Mouse (Mus musculus) small intestine, adult 2 months (tissue): ENCODE data around the gene Cdhr4. TPM values are rescaled to one million over a fixed set of nuclear protein-coding genes. Genes with fewer than 3 reads are reported as not detected.
A peak's percentile ranks its signal among the peaks of the same experiment; 100 is the strongest.

ENCODE experiments used
- H3K27ac ChIP-seq: fragments of 200-500 bp; 2 replicates; pipeline ENCODE4 v1.5.1; 2012; ENCODE audit warnings: low read depth, low read length, control low read depth, inconsistent platforms; ENCODE audit not compliant: insufficient read depth
- H3K27me3 ChIP-seq: fragments of 200-500 bp; 2 replicates; pipeline ENCODE4 v1.6.1; 2012; ENCODE audit warnings: mild to moderate bottlenecking, moderate library complexity, low read length, inconsistent platforms; ENCODE audit not compliant: control insufficient read depth, insufficient read depth
- H3K36me3 ChIP-seq: fragments of 200-500 bp; 2 replicates; pipeline ENCODE4 v1.6.1; 2012; ENCODE audit warnings: mild to moderate bottlenecking, low read length, control low read depth, inconsistent platforms; ENCODE audit not compliant: control insufficient read depth, insufficient read depth
- H3K4me1 ChIP-seq: fragments of 200-500 bp; 2 replicates; pipeline ENCODE4 v1.6.1; 2012; ENCODE audit warnings: low read length, inconsistent platforms, mixed read lengths; ENCODE audit not compliant: control insufficient read depth, insufficient read depth, insufficient read length
- H3K4me3 ChIP-seq: fragments of 200-500 bp; 2 replicates; pipeline ENCODE4 v1.5.1; 2012; ENCODE audit warnings: low read depth, mild to moderate bottlenecking, control low read depth, inconsistent platforms, low read length, moderate library complexity
- CTCF ChIP-seq: fragments of 200-500 bp; IDR thresholded peaks from 2 replicates; pipeline ENCODE4 v1.5.1; 2012; ENCODE audit warnings: low read depth, mild to moderate bottlenecking, control low read depth, inconsistent platforms, low read length, moderate library complexity, mixed read lengths; ENCODE audit not compliant: insufficient replicate concordance, insufficient read length; ENCODE audit errors: extremely low read depth
- POLR2A ChIP-seq: fragments of 200-500 bp; IDR thresholded peaks from 2 replicates; pipeline ENCODE4 v1.6.1; 2012; ENCODE audit warnings: low read depth, mild to moderate bottlenecking, control low read depth, inconsistent platforms, low read length, moderate library complexity
- WGBS: fragments of 180-500 bp; shearing (Covaris S2); methylation state at CpG from one replicate; pipeline ENCODE4 v1.1.7; 2018; 5-methylcytosine and 5-hydroxymethylcytosine counted together
- polyA plus RNA-seq: library from polyadenylated mRNA; depleted of rRNA; stranded (reverse); fragments of >200 nt; gene quantifications from 2 replicates; pipeline ENCODE4 v1.2.3, GENCODE M21; 2012

Gene Cdhr4
- polyA plus RNA-seq, 1 experiment, result 2.3 TPM

- H3K27me3 ChIP-seq, result no peaks in the 10 kb centered on the region
- peaks cover 29% of the 10 kb centered on the region for H3K36me3 ChIP-seq
- peak overlapping the region; percentile 66 for H3K4me3 ChIP-seq
- peaks cover 18% of the 10 kb centered on the region for H3K4me1 ChIP-seq
- H3K27ac ChIP-seq, result no peak overlapping the region
- 75% methylated on average over 9 of the region's 9 CpGs for WGBS
- no peak for TF ChIP-seq POLR2A
- TF ChIP-seq CTCF, result no peak
Observed at GRCm38 (mm10) chr9:107984754-107985055, 7.6 kb upstream of the Cdhr4 start.

- H3K4me1 ChIP-seq, result peaks cover 18% of the 10 kb centered on the region
- 3% methylated on average over 58 of the region's 58 CpGs for WGBS
Observed at GRCm38 (mm10) chr9:107985131-107986119, 6.9 kb upstream of the Cdhr4 start, which contains the start of gene Inka1. Inka1 (minus strand) TSS chr9:107985879.

GRCm38 (mm10) chr9:107986376-107986775 lies 5.9 kb upstream of the Cdhr4 start:
- TF ChIP-seq POLR2A, result no peak
- TF ChIP-seq CTCF, result peak; percentile 87
- H3K4me3 ChIP-seq, result peak overlapping the region; percentile 66
- H3K27me3 ChIP-seq, result no peaks in the 10 kb centered on the region
- peaks cover 16% of the 10 kb centered on the region for H3K36me3 ChIP-seq
- H3K27ac ChIP-seq, result no peak overlapping the region
- peaks cover 17% of the 10 kb centered on the region for H3K4me1 ChIP-seq
- WGBS, result 2% methylated on average over 18 of the region's 18 CpGs

More at GRCm38 (mm10) chr9:107985131-107986119, 6.9 kb upstream of the Cdhr4 start, which contains the start of gene Inka1:
- H3K36me3 ChIP-seq, result peaks cover 23% of the 10 kb centered on the region
- H3K27ac ChIP-seq, result 0 out of 2 replicates have a peak within 1 kb of the TSS, but pooled peaks have one; percentile 4
- peak within 1 kb of the TSS; percentile 66 for H3K4me3 ChIP-seq
- TF ChIP-seq CTCF (no peak), POLR2A (0 out of 2 replicates have a peak, but pooled peaks have one; percentile 40)
- no peaks in the 10 kb centered on the region for H3K27me3 ChIP-seq

- Histone ChIP-seq H3K4me1 (peaks cover 13% of the 10 kb centered on the region), H3K27me3 (no peaks in the 10 kb centered on the region), H3K36me3 (peaks cover 10% of the 10 kb centered on the region), H3K4me3 (no peak overlapping the region), H3K27ac (no peak overlapping the region)
- 68% methylated on average over 3 of the region's 3 CpGs for WGBS
- TF ChIP-seq CTCF (no peak), POLR2A (no peak)
Observed at GRCm38 (mm10) chr9:107987950-107988349, 4.3 kb upstream of the Cdhr4 start.

- Histone ChIP-seq H3K36me3 (no peaks in the 10 kb centered on the region), H3K27ac (no peak overlapping the region), H3K27me3 (no peaks in the 10 kb centered on the region), H3K4me1 (no peaks in the 10 kb centered on the region), H3K4me3 (no peak overlapping the region)
- 94% methylated on average over 11 of the region's 11 CpGs for WGBS
- no peak for TF ChIP-seq POLR2A
- TF ChIP-seq CTCF, result no peak
Observed at GRCm38 (mm10) chr9:107993013-107993412, 716 bp downstream of the Cdhr4 start.

- 63% methylated on average over 2 of the region's 2 CpGs for WGBS
- H3K36me3 ChIP-seq, result no peaks in the 10 kb centered on the region
- TF ChIP-seq POLR2A (no peak), CTCF (no peak)
- H3K4me3 ChIP-seq, result no peak overlapping the region
- H3K27me3 ChIP-seq, result no peaks in the 10 kb centered on the region
- no peak overlapping the region for H3K27ac ChIP-seq
- H3K4me1 ChIP-seq, result no peaks in the 10 kb centered on the region
Observed at GRCm38 (mm10) chr9:107994464-107994863, 2.2 kb downstream of the Cdhr4 start.

GRCm38 (mm10) chr9:107995513-107995912 lies 3.2 kb downstream of the Cdhr4 start:
- Histone ChIP-seq H3K27me3 (no peaks in the 10 kb centered on the region), H3K27ac (no peak overlapping the region), H3K4me1 (no peaks in the 10 kb centered on the region), H3K4me3 (no peak overlapping the region), H3K36me3 (no peaks in the 10 kb centered on the region)
- no peak for TF ChIP-seq CTCF
- TF ChIP-seq POLR2A, result no peak
- 94% methylated on average over 21 of the region's 21 CpGs for WGBS
